Mouse (Mus musculus): ENCODE measurements around the gene Trabd2b. TPM values are rescaled to one million over a fixed set of nuclear protein-coding genes. Genes with fewer than 3 reads are reported as not detected.

Gene Trabd2b
- polyA plus RNA-seq, 1 experiment from 2014 or later: 0.63 TPM

- 54% methylated on average over 5 of the region's 5 CpGs for WGBS
- Histone ChIP-seq H3K4me3 (replicated peaks; ENCODE audit: low read length) (no peak overlapping the region), H3K4me2 (replicated peaks) (no peak overlapping the region), H3K4me1 (replicated peaks; ENCODE audit: control insufficient read depth, insufficient read depth, low read length) (no peaks in the 10 kb centered on the region), H3K27ac (no peak overlapping the region), H3K36me3 (replicated peaks; ENCODE audit: control insufficient read depth, insufficient read depth) (no peaks in the 10 kb centered on the region), H3K9ac (no peak overlapping the region), H3K9me3 (ENCODE audit: control insufficient read depth, low read length) (no peaks in the 10 kb centered on the region), H3K27me3 (ENCODE audit: control insufficient read depth, insufficient read depth, low read length) (no peaks in the 10 kb centered on the region)
- ATAC-seq (ENCODE audit: low FRiP score) (no peak; the same call in 1 of the 2 replicates), DNase-seq (ENCODE audit: low spot score) (no peak)
Observed at GRCm38 (mm10) chr4:114425808-114426207, 19.3 kb downstream of the Trabd2b start.

- Histone ChIP-seq H3K4me2 (replicated peaks) (no peak overlapping the region), H3K36me3 (replicated peaks; ENCODE audit: control insufficient read depth, insufficient read depth) (no peaks in the 10 kb centered on the region), H3K27me3 (ENCODE audit: control insufficient read depth, insufficient read depth, low read length) (no peaks in the 10 kb centered on the region), H3K27ac (no peak overlapping the region), H3K9me3 (ENCODE audit: control insufficient read depth, low read length) (no peaks in the 10 kb centered on the region), H3K4me3 (replicated peaks; ENCODE audit: low read length) (no peak overlapping the region), H3K9ac (no peak overlapping the region), H3K4me1 (replicated peaks; ENCODE audit: control insufficient read depth, insufficient read depth, low read length) (no peaks in the 10 kb centered on the region)
- DNase-seq (ENCODE audit: low spot score) (no peak), ATAC-seq (ENCODE audit: low FRiP score) (no peak)
- WGBS: 86% methylated on average over 2 of the region's 2 CpGs
Observed at GRCm38 (mm10) chr4:114432742-114433141, 26.2 kb downstream of the Trabd2b start.

- no peak overlapping the region for H3K9ac ChIP-seq
- no peaks in the 10 kb centered on the region for H3K36me3 ChIP-seq (replicated peaks; ENCODE audit: control insufficient read depth, insufficient read depth)
- H3K27me3 ChIP-seq (ENCODE audit: control insufficient read depth, insufficient read depth, low read length): no peaks in the 10 kb centered on the region
- H3K9me3 ChIP-seq (ENCODE audit: control insufficient read depth, low read length): no peaks in the 10 kb centered on the region
- WGBS: 82% methylated on average over 1 of the region's 1 CpGs
- no peak overlapping the region for H3K27ac ChIP-seq
- no peak for DNase-seq (ENCODE audit: low spot score)
- no peak for ATAC-seq (ENCODE audit: low FRiP score)
- no peak overlapping the region for H3K4me2 ChIP-seq (replicated peaks)
- H3K4me1 ChIP-seq (replicated peaks; ENCODE audit: control insufficient read depth, insufficient read depth, low read length): no peaks in the 10 kb centered on the region
- no peak overlapping the region for H3K4me3 ChIP-seq (replicated peaks; ENCODE audit: low read length)
Observed at GRCm38 (mm10) chr4:114433440-114433839, 26.9 kb downstream of the Trabd2b start.

GRCm38 (mm10) chr4:114434766-114435165 is 28.2 kb downstream of the Trabd2b start:
- no peaks in the 10 kb centered on the region for H3K27me3 ChIP-seq (ENCODE audit: control insufficient read depth, insufficient read depth, low read length)
- H3K9me3 ChIP-seq (ENCODE audit: control insufficient read depth, low read length): no peaks in the 10 kb centered on the region
- no peak overlapping the region for H3K4me2 ChIP-seq (replicated peaks)
- ATAC-seq (ENCODE audit: low FRiP score) (no peak), DNase-seq (ENCODE audit: low spot score) (no peak)
- WGBS: 73% methylated on average over 1 of the region's 1 CpGs
- H3K9ac ChIP-seq: no peak overlapping the region
- no peak overlapping the region for H3K27ac ChIP-seq
- no peak overlapping the region for H3K4me3 ChIP-seq (replicated peaks; ENCODE audit: low read length)
- no peaks in the 10 kb centered on the region for H3K4me1 ChIP-seq (replicated peaks; ENCODE audit: control insufficient read depth, insufficient read depth, low read length)
- no peaks in the 10 kb centered on the region for H3K36me3 ChIP-seq (replicated peaks; ENCODE audit: control insufficient read depth, insufficient read depth)

- H3K4me1 ChIP-seq (replicated peaks; ENCODE audit: control insufficient read depth, insufficient read depth, low read length): no peaks in the 10 kb centered on the region
- no peak overlapping the region for H3K4me2 ChIP-seq (replicated peaks)
- H3K27me3 ChIP-seq (ENCODE audit: control insufficient read depth, insufficient read depth, low read length): no peaks in the 10 kb centered on the region
- H3K9ac ChIP-seq: no peak overlapping the region
- 91% methylated on average over 7 of the region's 7 CpGs for WGBS
- no peak overlapping the region for H3K4me3 ChIP-seq (replicated peaks; ENCODE audit: low read length)
- no peaks in the 10 kb centered on the region for H3K36me3 ChIP-seq (replicated peaks; ENCODE audit: control insufficient read depth, insufficient read depth)
- H3K27ac ChIP-seq: no peak overlapping the region
- ATAC-seq (ENCODE audit: low FRiP score) (no peak), DNase-seq (ENCODE audit: low spot score) (no peak)
- no peaks in the 10 kb centered on the region for H3K9me3 ChIP-seq (ENCODE audit: control insufficient read depth, low read length)
Observed at GRCm38 (mm10) chr4:114435381-114435780, 28.9 kb downstream of the Trabd2b start.

GRCm38 (mm10) chr4:114438764-114439163 is 32.2 kb downstream of the Trabd2b start:
- no peak overlapping the region for H3K4me2 ChIP-seq (replicated peaks)
- H3K36me3 ChIP-seq (replicated peaks; ENCODE audit: control insufficient read depth, insufficient read depth): no peaks in the 10 kb centered on the region

GRCm38 (mm10) chr4:114442186-114442585 is 35.7 kb downstream of the Trabd2b start:
- Histone ChIP-seq H3K4me2 (replicated peaks) (no peak overlapping the region), H3K27me3 (ENCODE audit: control insufficient read depth, insufficient read depth, low read length) (no peaks in the 10 kb centered on the region), H3K36me3 (replicated peaks; ENCODE audit: control insufficient read depth, insufficient read depth) (no peaks in the 10 kb centered on the region), H3K4me3 (replicated peaks; ENCODE audit: low read length) (no peak overlapping the region), H3K9ac (no peak overlapping the region), H3K27ac (no peak overlapping the region), H3K4me1 (replicated peaks; ENCODE audit: control insufficient read depth, insufficient read depth, low read length) (no peaks in the 10 kb centered on the region), H3K9me3 (ENCODE audit: control insufficient read depth, low read length) (no peaks in the 10 kb centered on the region)
- 72% methylated on average over 2 of the region's 2 CpGs for WGBS
- ATAC-seq (ENCODE audit: low FRiP score): no peak
- DNase-seq (ENCODE audit: low spot score): no peak

More at GRCm38 (mm10) chr4:114438764-114439163, 32.2 kb downstream of the Trabd2b start:
- Histone ChIP-seq H3K27me3 (ENCODE audit: control insufficient read depth, insufficient read depth, low read length) (no peaks in the 10 kb centered on the region), H3K4me1 (replicated peaks; ENCODE audit: control insufficient read depth, insufficient read depth, low read length) (no peaks in the 10 kb centered on the region), H3K27ac (no peak overlapping the region), H3K9ac (no peak overlapping the region), H3K4me3 (replicated peaks; ENCODE audit: low read length) (no peak overlapping the region), H3K9me3 (ENCODE audit: control insufficient read depth, low read length) (no peaks in the 10 kb centered on the region)
- DNase-seq (ENCODE audit: low spot score) (no peak), ATAC-seq (ENCODE audit: low FRiP score) (no peak)
- WGBS: 65% methylated on average over 2 of the region's 2 CpGs

- Histone ChIP-seq H3K27ac (no peak overlapping the region), H3K9ac (no peak overlapping the region), H3K4me3 (replicated peaks; ENCODE audit: low read length) (no peak overlapping the region), H3K27me3 (ENCODE audit: control insufficient read depth, insufficient read depth, low read length) (no peaks in the 10 kb centered on the region), H3K4me2 (replicated peaks) (no peak overlapping the region), H3K36me3 (replicated peaks; ENCODE audit: control insufficient read depth, insufficient read depth) (no peaks in the 10 kb centered on the region), H3K4me1 (replicated peaks; ENCODE audit: control insufficient read depth, insufficient read depth, low read length) (no peaks in the 10 kb centered on the region), H3K9me3 (ENCODE audit: control insufficient read depth, low read length) (no peaks in the 10 kb centered on the region)
- DNase-seq (ENCODE audit: low spot score): no peak
- WGBS: 86% methylated on average over 3 of the region's 3 CpGs
- ATAC-seq (ENCODE audit: low FRiP score): no peak
Observed at GRCm38 (mm10) chr4:114442661-114443060, 36.1 kb downstream of the Trabd2b start.

- 68% methylated on average over 9 of the region's 9 CpGs for WGBS
- DNase-seq (ENCODE audit: low spot score): no peak
- no peak overlapping the region for H3K27ac ChIP-seq
- no peaks in the 10 kb centered on the region for H3K9me3 ChIP-seq (ENCODE audit: control insufficient read depth, low read length)
- no peaks in the 10 kb centered on the region for H3K27me3 ChIP-seq (ENCODE audit: control insufficient read depth, insufficient read depth, low read length)
- no peak overlapping the region for H3K4me3 ChIP-seq (replicated peaks; ENCODE audit: low read length)
- H3K4me1 ChIP-seq (replicated peaks; ENCODE audit: control insufficient read depth, insufficient read depth, low read length): no peaks in the 10 kb centered on the region
- no peak for ATAC-seq (ENCODE audit: low FRiP score)
- no peak overlapping the region for H3K9ac ChIP-seq
- H3K36me3 ChIP-seq (replicated peaks; ENCODE audit: control insufficient read depth, insufficient read depth): no peaks in the 10 kb centered on the region
- H3K4me2 ChIP-seq (replicated peaks): no peak overlapping the region
Observed at GRCm38 (mm10) chr4:114448393-114449052, 42.0 kb downstream of the Trabd2b start.

- Histone ChIP-seq H3K9ac (no peak overlapping the region), H3K4me1 (replicated peaks; ENCODE audit: control insufficient read depth, insufficient read depth, low read length) (no peaks in the 10 kb centered on the region), H3K27me3 (ENCODE audit: control insufficient read depth, insufficient read depth, low read length) (no peaks in the 10 kb centered on the region), H3K36me3 (replicated peaks; ENCODE audit: control insufficient read depth, insufficient read depth) (no peaks in the 10 kb centered on the region), H3K4me3 (replicated peaks; ENCODE audit: low read length) (no peak overlapping the region), H3K27ac (no peak overlapping the region), H3K4me2 (replicated peaks) (no peak overlapping the region), H3K9me3 (ENCODE audit: control insufficient read depth, low read length) (no peaks in the 10 kb centered on the region)
- WGBS: 60% methylated on average over 3 of the region's 3 CpGs
- no peak for DNase-seq (ENCODE audit: low spot score)
- no peak for ATAC-seq (ENCODE audit: low FRiP score)
Observed at GRCm38 (mm10) chr4:114453101-114453500, 46.6 kb downstream of the Trabd2b start.

All from hindbrain, embryonic 14.5 days (tissue).